Mouse (Mus musculus) intestine, embryonic 15.5 days (tissue): Measurements from ENCODE around the gene Tmed4. TPM values are rescaled to one million over a fixed set of nuclear protein-coding genes. Genes with fewer than 3 reads are reported as not detected.

ENCODE experiments used
- ATAC-seq: fragments of 200-750 bp; cut with Nextera tagmentation; 2 replicates; pipeline ENCODE4 v1.8.0; 2017; ENCODE audit warnings: moderate TSS enrichment, moderate library complexity
- H3K27ac ChIP-seq: fragments of 300-500 bp; sonication (generic); 2 replicates; pipeline ENCODE4 v1.5.1; 2015; ENCODE audit warnings: mild to moderate bottlenecking, inconsistent platforms
- H3K27me3 ChIP-seq: fragments of 300-500 bp; sonication (generic); replicated peaks from 2 replicates; pipeline ENCODE4 v1.6.1; 2015; ENCODE audit warnings: inconsistent platforms
- H3K36me3 ChIP-seq: fragments of 300-500 bp; sonication (generic); 2 replicates; pipeline ENCODE4 v1.6.1; 2015; ENCODE audit warnings: inconsistent platforms
- H3K4me1 ChIP-seq: fragments of 300-500 bp; sonication (generic); replicated peaks from 2 replicates; pipeline ENCODE4 v1.6.1; 2015; ENCODE audit warnings: inconsistent platforms
- H3K4me2 ChIP-seq: fragments of 300-500 bp; sonication (generic); replicated peaks from 2 replicates; pipeline ENCODE4 v1.6.1; 2015; ENCODE audit warnings: mild to moderate bottlenecking, inconsistent platforms
- H3K4me3 ChIP-seq: fragments of 300-500 bp; sonication (generic); replicated peaks from 2 replicates; pipeline ENCODE4 v1.5.1; 2015; ENCODE audit warnings: inconsistent platforms
- H3K9ac ChIP-seq: fragments of 300-500 bp; sonication (generic); 2 replicates; pipeline ENCODE4 v1.6.1; 2015; ENCODE audit warnings: inconsistent platforms
- H3K9me3 ChIP-seq: fragments of 300-500 bp; sonication (generic); 2 replicates; pipeline ENCODE4 v1.6.1; 2016; ENCODE audit warnings: inconsistent platforms
- WGBS: fragments of 180-500 bp; shearing (Covaris S2); methylation state at CpG from one replicate; pipeline ENCODE4 v1.1.7; 2015; 5-methylcytosine and 5-hydroxymethylcytosine counted together
- polyA plus RNA-seq: library from polyadenylated mRNA; unstranded; fragments of >200 nt; fragmentation: Nextera tagmentation; extraction: Ambion mirVana; gene quantifications from 2 replicates; pipeline ENCODE4 v1.2.1, GENCODE M21; 2015

Gene Tmed4
- polyA plus RNA-seq, 1 experiment from 2014 or later: 129 TPM

- WGBS: 87% methylated on average over 4 of the region's 4 CpGs
- no peak overlapping the region for H3K27ac ChIP-seq
- no peaks in the 10 kb centered on the region for H3K27me3 ChIP-seq
- H3K9me3 ChIP-seq: no peaks in the 10 kb centered on the region
- no peaks in the 10 kb centered on the region for H3K4me1 ChIP-seq
- H3K4me2 ChIP-seq: no peak overlapping the region
- H3K36me3 ChIP-seq: peaks cover 9% of the 10 kb centered on the region; the same call in 1 of the 2 replicates
- no peak; the same call in 1 of the 2 replicates for ATAC-seq
- no peak overlapping the region for H3K4me3 ChIP-seq
- no peak overlapping the region for H3K9ac ChIP-seq
These were observed 20.0 kb upstream of the Tmed4 start for GRCm38 (mm10) chr11:6294632-6295031.

DNA sequence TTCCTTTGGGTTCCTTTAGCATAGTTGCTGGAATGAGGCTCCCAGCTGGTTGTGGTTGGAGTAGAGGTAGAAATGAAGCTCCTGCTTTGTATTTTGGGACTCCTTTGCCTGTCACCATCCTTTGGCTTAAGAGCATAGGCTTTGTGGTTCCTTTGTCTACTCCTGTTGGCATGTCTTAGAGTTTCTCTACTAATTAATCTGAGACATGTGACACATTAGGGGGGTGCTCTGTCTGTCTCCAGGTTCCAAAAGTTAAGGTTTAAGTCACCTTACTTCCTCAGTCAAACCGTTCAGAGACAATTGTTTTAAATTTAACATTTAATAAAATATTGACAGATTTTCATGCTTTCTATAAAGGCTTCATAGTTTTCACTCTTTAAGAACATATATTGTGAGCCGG is 18.9 kb upstream of the Tmed4 start:
- 92% methylated on average over 2 of the region's 2 CpGs for WGBS
- H3K4me3 ChIP-seq: no peak overlapping the region

DNA sequence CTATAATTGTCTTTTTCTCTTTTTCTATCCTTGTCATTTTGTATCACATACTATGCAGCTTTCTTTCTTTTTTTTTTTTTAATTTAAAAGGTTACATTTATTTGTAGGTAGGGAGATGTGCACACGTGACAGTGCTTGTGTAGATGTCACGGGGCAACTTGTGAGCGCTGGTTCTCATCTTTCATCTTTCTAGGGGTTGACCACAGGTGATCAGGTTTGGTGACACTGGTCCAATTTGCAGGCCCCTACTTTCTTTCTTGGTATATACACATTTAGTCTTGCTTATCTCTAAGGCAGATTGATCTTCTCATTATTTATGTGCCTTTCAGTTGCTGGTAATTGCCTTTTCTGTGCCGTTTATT is 18.3 kb upstream of the Tmed4 start:
- peaks cover 4% of the 10 kb centered on the region; the same call in 1 of the 2 replicates for H3K36me3 ChIP-seq
- WGBS: 83% methylated on average over 4 of the region's 4 CpGs
- no peaks in the 10 kb centered on the region for H3K27me3 ChIP-seq
- H3K4me3 ChIP-seq: peak overlapping the region; percentile 63
- no peaks in the 10 kb centered on the region for H3K4me1 ChIP-seq
- peak overlapping the region; percentile 71 for H3K4me2 ChIP-seq
- H3K9me3 ChIP-seq: no peaks in the 10 kb centered on the region
- H3K27ac ChIP-seq: no peak overlapping the region
- H3K9ac ChIP-seq: no peak overlapping the region
- no peak for ATAC-seq

More for the DNA sequence above, 18.9 kb upstream of the Tmed4 start:
- Histone ChIP-seq H3K27ac (0 out of 2 replicates have a peak overlapping the region, but pooled peaks have one; percentile 33), H3K9me3 (no peaks in the 10 kb centered on the region), H3K36me3 (peaks cover 4% of the 10 kb centered on the region; the same call in 1 of the 2 replicates), H3K4me1 (no peaks in the 10 kb centered on the region), H3K4me2 (no peak overlapping the region), H3K27me3 (no peaks in the 10 kb centered on the region), H3K9ac (no peak overlapping the region)
- no peak for ATAC-seq

DNA sequence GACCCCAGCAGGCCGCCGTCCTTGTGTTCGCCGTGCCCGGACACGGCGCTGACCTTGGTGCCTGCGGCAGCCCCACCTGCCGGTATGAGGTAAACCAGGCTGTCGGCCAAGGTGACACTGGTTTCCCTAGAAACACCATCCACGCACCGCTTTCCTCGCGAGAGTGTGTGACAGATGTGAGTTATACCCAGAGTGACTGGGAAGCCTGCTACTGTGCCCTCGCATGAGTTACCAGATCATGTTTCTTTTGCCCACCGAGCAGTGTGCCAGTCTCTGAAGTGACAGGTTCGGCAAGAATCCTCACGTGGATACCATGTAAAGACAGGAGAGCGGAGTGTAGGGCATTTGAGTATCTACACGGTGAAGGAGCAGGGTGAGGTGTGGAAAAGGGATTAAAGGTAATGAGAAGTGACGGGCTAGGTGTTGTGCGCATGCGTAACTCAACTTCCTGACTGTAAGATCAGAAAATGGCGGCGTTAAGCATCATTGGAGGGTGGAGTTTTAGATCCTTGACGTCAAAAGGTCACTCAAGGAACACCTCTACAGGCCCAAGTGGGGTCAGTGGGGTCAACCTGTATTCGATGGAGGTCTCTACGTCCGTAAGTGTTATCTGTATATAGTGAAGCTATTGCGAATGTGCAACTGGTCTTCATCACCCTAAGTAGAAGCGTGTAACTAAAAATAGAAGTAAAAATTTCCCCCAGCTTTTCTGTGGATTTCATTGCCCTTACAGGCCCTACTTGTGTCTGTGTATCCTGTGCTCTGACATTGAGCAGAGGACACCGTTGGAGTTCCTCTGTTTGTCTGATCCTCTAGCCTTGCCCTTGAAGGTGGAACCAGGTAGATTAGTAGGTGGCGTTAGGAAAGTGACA is 17.7 kb upstream of the Tmed4 start:
- WGBS: 11% methylated on average over 33 of the region's 33 CpGs
- H3K36me3 ChIP-seq: no peaks in the 10 kb centered on the region
- H3K9me3 ChIP-seq: no peaks in the 10 kb centered on the region
- H3K9ac ChIP-seq: peak overlapping the region; percentile 68
- peak overlapping the region; percentile 63 for H3K4me3 ChIP-seq
- peak; percentile 72 for ATAC-seq
- H3K4me1 ChIP-seq: no peaks in the 10 kb centered on the region
- H3K27me3 ChIP-seq: no peaks in the 10 kb centered on the region
- peak overlapping the region; percentile 71 for H3K4me2 ChIP-seq
- H3K27ac ChIP-seq: peak overlapping the region; percentile 87

- Histone ChIP-seq H3K4me1 (no peaks in the 10 kb centered on the region), H3K9ac (peak within 1 kb of the TSS; percentile 68), H3K27me3 (no peaks in the 10 kb centered on the region), H3K27ac (peak within 1 kb of the TSS; percentile 87), H3K36me3 (no peaks in the 10 kb centered on the region), H3K4me2 (peak within 1 kb of the TSS; percentile 71), H3K9me3 (no peaks in the 10 kb centered on the region), H3K4me3 (peak within 1 kb of the TSS; percentile 63)
- peak; percentile 99 for ATAC-seq
- WGBS: under 1% methylated on average over 73 of the region's 77 CpGs
These were observed 16.9 kb upstream of the Tmed4 start, which contains the start of gene Ogdh for GRCm38 (mm10) chr11:6291401-6292115. Gene Ogdh (plus strand): TSS chr11:6291633.

- 29% methylated on average over 3 of the region's 3 CpGs for whole genome bisulfite sequencing
- no peaks in the 10 kb centered on the region for H3K9me3 ChIP-seq
- peak overlapping the region; percentile 63 for H3K4me3 ChIP-seq
- peak overlapping the region; percentile 71 for H3K4me2 ChIP-seq
- 0 out of 2 replicates have a peak overlapping the region, but pooled peaks have one; percentile 87 for H3K27ac ChIP-seq
- peak overlapping the region; percentile 68; the same call in 1 of the 2 replicates for H3K9ac ChIP-seq
- no peak for ATAC-seq
- no peaks in the 10 kb centered on the region for H3K4me1 ChIP-seq
- no peaks in the 10 kb centered on the region for H3K27me3 ChIP-seq
- no peaks in the 10 kb centered on the region for H3K36me3 ChIP-seq
These were observed 16.2 kb upstream of the Tmed4 start for GRCm38 (mm10) chr11:6290883-6291282.

GRCm38 (mm10) chr11:6290138-6290537 is 15.5 kb upstream of the Tmed4 start:
- no peak for ATAC-seq
- Histone ChIP-seq H3K4me2 (no peak overlapping the region), H3K36me3 (no peaks in the 10 kb centered on the region), H3K4me3 (no peak overlapping the region), H3K9me3 (no peaks in the 10 kb centered on the region), H3K9ac (no peak overlapping the region), H3K4me1 (no peaks in the 10 kb centered on the region), H3K27ac (no peak overlapping the region), H3K27me3 (no peaks in the 10 kb centered on the region)
- WGBS: 91% methylated on average over 3 of the region's 3 CpGs

- no peaks in the 10 kb centered on the region for H3K9me3 ChIP-seq
- H3K36me3 ChIP-seq: no peaks in the 10 kb centered on the region
- no peak overlapping the region for H3K4me2 ChIP-seq
- H3K27ac ChIP-seq: no peak overlapping the region
- no peak overlapping the region for H3K9ac ChIP-seq
- no peaks in the 10 kb centered on the region for H3K27me3 ChIP-seq
- no peak overlapping the region for H3K4me3 ChIP-seq
- H3K4me1 ChIP-seq: no peaks in the 10 kb centered on the region
- no peak for ATAC-seq
- 70% methylated on average over 3 of the region's 3 CpGs for WGBS
These were observed 8.3 kb upstream of the Tmed4 start for GRCm38 (mm10) chr11:6282940-6283339.

DNA sequence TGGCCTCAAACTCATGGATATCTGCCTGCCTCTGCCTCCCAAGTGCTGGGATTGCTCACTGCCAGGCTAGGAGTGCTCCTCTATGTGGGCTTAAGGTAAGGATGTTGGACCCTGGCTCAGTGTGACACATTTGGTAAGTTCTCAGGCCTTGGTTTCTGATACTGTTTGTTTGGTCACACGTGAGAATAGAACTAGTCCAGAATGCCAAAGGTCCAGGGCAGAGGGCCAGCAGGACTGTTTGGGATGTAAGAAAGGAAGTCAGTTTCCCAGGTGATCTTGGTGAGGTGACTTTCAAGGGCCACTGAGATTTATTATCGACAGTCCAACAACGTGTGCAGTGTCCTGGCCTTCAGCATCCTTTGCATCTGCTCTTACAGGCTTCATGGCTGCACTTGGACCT is 1.8 kb upstream of the Tmed4 start:
- no peak overlapping the region for H3K9ac ChIP-seq
- WGBS: 68% methylated on average over 3 of the region's 3 CpGs
- no peaks in the 10 kb centered on the region for H3K9me3 ChIP-seq
- no peaks in the 10 kb centered on the region for H3K27me3 ChIP-seq
- no peak overlapping the region for H3K27ac ChIP-seq
- no peak overlapping the region for H3K4me3 ChIP-seq
- H3K4me1 ChIP-seq: peaks cover 10% of the 10 kb centered on the region; the same call in 1 of the 2 replicates
- peaks cover 4% of the 10 kb centered on the region; the same call in 1 of the 2 replicates for H3K36me3 ChIP-seq
- no peak for ATAC-seq
- H3K4me2 ChIP-seq: no peak overlapping the region

- Histone ChIP-seq H3K9me3 (no peaks in the 10 kb centered on the region), H3K36me3 (peaks cover 8% of the 10 kb centered on the region; the same call in 1 of the 2 replicates), H3K27ac (0 out of 2 replicates have a peak overlapping the region, but pooled peaks have one; percentile 2), H3K27me3 (no peaks in the 10 kb centered on the region), H3K4me3 (peak overlapping the region; percentile 75), H3K4me1 (peaks cover 10% of the 10 kb centered on the region; the same call in 1 of the 2 replicates), H3K9ac (peak overlapping the region; percentile 76), H3K4me2 (peak overlapping the region; percentile 72)
- 18% methylated on average over 7 of the region's 7 CpGs for WGBS
- ATAC-seq: no peak
These were observed 419 bp upstream of the Tmed4 start for GRCm38 (mm10) chr11:6275094-6275484.

GRCm38 (mm10) chr11:6273607-6274006 is 1.1 kb downstream of the Tmed4 start:
- Histone ChIP-seq H3K4me1 (peaks cover 10% of the 10 kb centered on the region; the same call in 1 of the 2 replicates), H3K9ac (peak overlapping the region; percentile 76), H3K36me3 (peaks cover 8% of the 10 kb centered on the region; the same call in 1 of the 2 replicates), H3K4me2 (peak overlapping the region; percentile 72), H3K27ac (peak overlapping the region; percentile 19; the same call in 1 of the 2 replicates), H3K9me3 (no peaks in the 10 kb centered on the region), H3K27me3 (no peaks in the 10 kb centered on the region), H3K4me3 (peak overlapping the region; percentile 75)
- ATAC-seq: peak; percentile 28
- 41% methylated on average over 11 of the region's 11 CpGs for WGBS
